Mouse (Mus musculus) neural tube, embryonic 14.5 days (tissue): Measurements from ENCODE around the gene Fstl1. TPM values are rescaled to one million over a fixed set of nuclear protein-coding genes. Genes with fewer than 3 reads are reported as not detected.

ENCODE experiments used
- ATAC-seq: fragments of 200-750 bp; cut with Nextera tagmentation; 2 replicates; pipeline ENCODE4 v1.8.0; 2017; ENCODE audit warnings: low read depth, mild to moderate bottlenecking, moderate TSS enrichment, moderate library complexity
- H3K27ac ChIP-seq: fragments of 300-500 bp; sonication (generic); 2 replicates; pipeline ENCODE4 v1.5.1; 2014; ENCODE audit warnings: low read depth, mild to moderate bottlenecking, control low read depth, low read length, moderate library complexity, mixed read lengths
- H3K27me3 ChIP-seq: fragments of 300-500 bp; sonication (generic); 2 replicates; pipeline ENCODE4 v1.6.1; 2014; ENCODE audit warnings: low read length; ENCODE audit not compliant: control insufficient read depth, insufficient read depth
- H3K36me3 ChIP-seq: fragments of 300-500 bp; sonication (generic); 2 replicates; pipeline ENCODE4 v1.6.1; 2014; ENCODE audit warnings: low read length, mixed read lengths; ENCODE audit not compliant: control insufficient read depth, insufficient read depth
- H3K4me1 ChIP-seq: fragments of 300-500 bp; sonication (generic); 2 replicates; pipeline ENCODE4 v1.6.1; 2014; ENCODE audit warnings: low read length; ENCODE audit not compliant: control insufficient read depth, insufficient read depth
- H3K4me2 ChIP-seq: fragments of 300-500 bp; sonication (generic); 2 replicates; pipeline ENCODE4 v1.6.1; 2014; ENCODE audit warnings: mild to moderate bottlenecking, low read depth, low read length, control low read depth
- H3K4me3 ChIP-seq: fragments of 300-500 bp; sonication (generic); 2 replicates; pipeline ENCODE4 v1.5.1; 2014; ENCODE audit warnings: low read depth, low read length, control low read depth, mixed read lengths
- H3K9ac ChIP-seq: fragments of 300-500 bp; sonication (generic); replicated peaks from 2 replicates; pipeline ENCODE4 v1.6.1; 2014; ENCODE audit warnings: low read depth, mild to moderate bottlenecking, control low read depth, low read length, mixed read lengths
- H3K9me3 ChIP-seq: fragments of 300-500 bp; sonication (generic); 2 replicates; pipeline ENCODE4 v1.6.1; 2016; ENCODE audit warnings: low read length; ENCODE audit not compliant: control insufficient read depth
- WGBS: fragments of 180-500 bp; shearing (Covaris S2); extraction: QIAGEN DNeasy Blood & Tissue Kit; methylation state at CpG from one replicate; pipeline ENCODE4 v1.1.7; 2014; 5-methylcytosine and 5-hydroxymethylcytosine counted together
- polyA plus RNA-seq: library from polyadenylated mRNA; unstranded; fragments of >200 nt; fragmentation: Nextera tagmentation; extraction: Ambion mirVana; gene quantifications from 2 replicates; pipeline ENCODE4 v1.2.1, GENCODE M21; 2014

Fstl1 gene
- polyA plus RNA-seq, 1 experiment from 2014 or later: 62.8 TPM

DNA sequence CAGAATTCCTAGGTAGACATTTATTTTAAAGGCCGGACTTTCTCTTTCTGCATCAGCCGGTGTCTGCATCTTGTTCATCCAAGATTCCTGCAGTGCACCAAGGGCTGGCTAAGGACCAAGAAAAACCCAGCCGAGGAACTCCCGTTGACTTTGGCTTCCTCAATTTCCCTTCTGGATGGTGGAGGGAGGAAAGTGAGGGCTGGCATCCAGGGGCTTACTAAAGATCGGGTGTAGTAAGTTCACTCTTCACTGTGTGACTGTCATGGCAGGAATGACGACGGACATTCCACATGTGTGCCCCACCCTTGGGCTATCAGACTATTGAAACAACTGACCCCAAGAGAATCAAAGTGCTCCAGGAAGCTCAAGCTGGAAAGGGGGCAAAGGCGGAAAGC is 14.1 kb downstream of the Fstl1 start:
- WGBS: 76% methylated on average over 8 of the region's 8 CpGs
- peaks cover 27% of the 10 kb centered on the region for H3K4me1 ChIP-seq

GRCm38 (mm10) chr16:37795651-37796150 is 19.0 kb downstream of the Fstl1 start:
- Histone ChIP-seq H3K9ac (no peak overlapping the region), H3K36me3 (no peaks in the 10 kb centered on the region), H3K9me3 (no peaks in the 10 kb centered on the region), H3K4me3 (no peak overlapping the region), H3K27me3 (no peaks in the 10 kb centered on the region), H3K4me2 (no peak overlapping the region), H3K27ac (no peak overlapping the region), H3K4me1 (no peaks in the 10 kb centered on the region)
- 96% methylated on average over 10 of the region's 10 CpGs for WGBS
- ATAC-seq: no peak

More for the DNA sequence above, 14.1 kb downstream of the Fstl1 start:
- Histone ChIP-seq H3K27me3 (no peaks in the 10 kb centered on the region), H3K27ac (no peak overlapping the region), H3K36me3 (no peaks in the 10 kb centered on the region), H3K4me2 (no peak overlapping the region), H3K9me3 (no peaks in the 10 kb centered on the region), H3K9ac (no peak overlapping the region), H3K4me3 (no peak overlapping the region)
- no peak for ATAC-seq

DNA sequence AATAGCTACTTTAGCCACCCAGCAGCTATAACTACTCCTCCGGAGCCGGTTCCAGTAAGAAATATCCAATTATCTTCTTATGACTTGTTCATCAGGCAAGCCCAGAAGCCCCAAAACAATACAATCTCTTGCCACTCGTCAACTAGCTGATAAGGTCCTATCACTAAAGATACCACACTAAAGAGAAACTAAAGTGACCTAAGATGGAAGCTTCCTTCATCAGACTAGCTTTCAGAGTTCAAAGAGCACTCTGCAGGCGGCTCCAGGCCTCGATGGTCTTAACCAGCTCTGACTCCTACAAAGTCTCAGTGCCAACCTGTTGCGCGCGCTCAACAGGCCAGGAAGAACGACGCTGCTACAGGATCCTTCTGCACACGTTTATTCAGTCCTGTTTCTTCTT is 19.6 kb downstream of the Fstl1 start:
- no peak for ATAC-seq
- Histone ChIP-seq H3K4me2 (no peak overlapping the region), H3K36me3 (no peaks in the 10 kb centered on the region), H3K9ac (no peak overlapping the region), H3K27me3 (no peaks in the 10 kb centered on the region), H3K9me3 (no peaks in the 10 kb centered on the region), H3K4me1 (no peaks in the 10 kb centered on the region), H3K4me3 (no peak overlapping the region), H3K27ac (no peak overlapping the region)
- 98% methylated on average over 11 of the region's 11 CpGs for WGBS

GRCm38 (mm10) chr16:37801097-37801496 is 24.4 kb downstream of the Fstl1 start:
- H3K9me3 ChIP-seq: no peaks in the 10 kb centered on the region
- H3K27me3 ChIP-seq: no peaks in the 10 kb centered on the region
- no peak overlapping the region for H3K4me3 ChIP-seq
- no peak overlapping the region for H3K4me2 ChIP-seq
- no peak overlapping the region for H3K9ac ChIP-seq
- H3K4me1 ChIP-seq: peaks cover 3% of the 10 kb centered on the region; the same call in 1 of the 2 replicates
- no peak overlapping the region for H3K27ac ChIP-seq
- WGBS: 79% methylated on average over 2 of the region's 2 CpGs
- no peak for ATAC-seq
- H3K36me3 ChIP-seq: no peaks in the 10 kb centered on the region

DNA sequence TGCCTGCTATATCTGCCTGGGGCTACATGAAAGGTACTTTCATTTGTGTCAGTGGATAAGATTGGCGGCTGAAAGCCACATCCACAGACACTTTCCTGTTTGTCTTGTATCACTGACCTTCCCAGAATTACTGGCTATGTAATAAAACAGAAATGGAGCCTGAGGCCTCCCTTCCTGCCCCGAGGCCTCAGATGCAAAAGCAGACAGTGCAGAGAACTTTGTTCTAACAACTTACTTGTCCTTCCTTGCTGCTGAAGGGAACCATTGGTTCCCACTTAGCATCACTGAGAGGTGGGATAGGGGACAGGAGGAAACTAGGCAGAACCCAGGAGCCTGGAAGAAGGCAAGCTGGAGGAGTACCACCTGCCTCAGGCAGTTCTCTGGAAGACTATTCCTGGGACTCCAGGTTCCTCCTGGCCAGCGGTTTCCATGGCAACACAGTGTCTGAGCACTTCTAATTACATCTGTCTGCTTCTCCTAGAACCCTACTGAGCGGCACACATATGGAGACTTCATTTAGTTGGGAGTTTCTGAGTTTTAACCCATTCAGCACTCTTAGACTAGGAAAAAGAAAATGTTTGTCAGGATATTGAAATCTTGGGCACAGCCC is 26.1 kb downstream of the Fstl1 start:
- WGBS: 49% methylated on average over 4 of the region's 4 CpGs

GRCm38 (mm10) chr16:37803387-37803950 is 26.8 kb downstream of the Fstl1 start:
- H3K9ac ChIP-seq: no peak overlapping the region
- no peak overlapping the region for H3K4me2 ChIP-seq
- ATAC-seq: no peak; the same call in 1 of the 2 replicates
- 94% methylated on average over 9 of the region's 9 CpGs for WGBS
- peaks cover 6% of the 10 kb centered on the region; the same call in 1 of the 2 replicates for H3K4me1 ChIP-seq
- H3K27ac ChIP-seq: no peak overlapping the region
- no peaks in the 10 kb centered on the region for H3K27me3 ChIP-seq
- no peaks in the 10 kb centered on the region for H3K36me3 ChIP-seq
- no peaks in the 10 kb centered on the region for H3K9me3 ChIP-seq
- H3K4me3 ChIP-seq: no peak overlapping the region

More for the DNA sequence above, 26.1 kb downstream of the Fstl1 start:
- Histone ChIP-seq H3K27me3 (no peaks in the 10 kb centered on the region), H3K4me2 (no peak overlapping the region), H3K9me3 (no peaks in the 10 kb centered on the region), H3K9ac (no peak overlapping the region), H3K4me1 (peaks cover 6% of the 10 kb centered on the region; the same call in 1 of the 2 replicates), H3K27ac (no peak overlapping the region), H3K4me3 (no peak overlapping the region), H3K36me3 (no peaks in the 10 kb centered on the region)
- ATAC-seq: peak; percentile 65; the same call in 1 of the 2 replicates

DNA sequence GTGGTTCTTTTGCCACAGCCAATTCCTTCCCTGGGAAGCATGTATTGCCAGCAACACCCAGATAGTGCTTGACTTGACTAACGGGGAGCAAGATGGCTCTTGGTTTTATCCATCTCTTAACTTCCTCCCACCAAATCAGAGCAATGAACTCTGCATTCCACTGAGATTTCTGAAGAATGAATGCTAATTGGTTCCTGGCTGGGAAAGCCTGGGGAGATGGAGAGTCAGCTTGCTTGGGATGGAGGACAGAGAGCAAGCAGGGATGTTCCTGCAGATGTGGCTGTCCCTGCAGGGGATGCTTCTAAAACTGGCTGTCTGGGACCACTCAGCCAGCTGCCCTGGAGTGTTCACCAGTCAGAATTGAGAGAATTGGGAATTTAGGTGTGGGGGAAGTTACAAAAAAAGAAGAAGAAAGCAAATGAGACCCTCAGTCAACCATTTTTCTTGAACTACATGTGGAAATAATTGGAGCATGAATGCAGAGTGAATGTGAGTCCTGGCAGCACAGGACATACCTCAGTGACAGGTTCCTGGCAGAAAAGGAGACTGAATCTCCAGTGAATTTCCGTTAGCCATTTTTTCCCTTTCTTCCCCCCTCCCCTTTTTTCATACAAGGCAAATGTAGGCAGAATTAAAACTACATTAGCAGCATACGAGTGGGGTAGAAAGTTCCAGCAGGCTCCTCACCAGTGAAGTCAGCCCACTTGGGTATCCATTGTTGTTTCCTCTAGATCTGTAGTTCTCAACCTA is 29.2 kb downstream of the Fstl1 start:
- Histone ChIP-seq H3K4me2 (no peak overlapping the region), H3K9ac (no peak overlapping the region), H3K36me3 (no peaks in the 10 kb centered on the region), H3K9me3 (no peaks in the 10 kb centered on the region), H3K4me3 (no peak overlapping the region), H3K27ac (no peak overlapping the region), H3K27me3 (no peaks in the 10 kb centered on the region), H3K4me1 (peaks cover 6% of the 10 kb centered on the region; the same call in 1 of the 2 replicates)
- no peak for ATAC-seq
- WGBS: 80% methylated on average over 3 of the region's 3 CpGs

GRCm38 (mm10) chr16:37807269-37807668 is 30.6 kb downstream of the Fstl1 start:
- ATAC-seq: no peak
- 72% methylated on average over 8 of the region's 8 CpGs for WGBS
- H3K27ac ChIP-seq: no peak overlapping the region
- peaks cover 11% of the 10 kb centered on the region; the same call in 1 of the 2 replicates for H3K4me1 ChIP-seq
- no peaks in the 10 kb centered on the region for H3K36me3 ChIP-seq
- H3K4me2 ChIP-seq: no peak overlapping the region
- no peak overlapping the region for H3K9ac ChIP-seq
- H3K27me3 ChIP-seq: no peaks in the 10 kb centered on the region
- H3K9me3 ChIP-seq: no peaks in the 10 kb centered on the region
- no peak overlapping the region for H3K4me3 ChIP-seq
